8 mouse cellular contexts compared by ENCODE assay signal in the genomic region with DNA sequence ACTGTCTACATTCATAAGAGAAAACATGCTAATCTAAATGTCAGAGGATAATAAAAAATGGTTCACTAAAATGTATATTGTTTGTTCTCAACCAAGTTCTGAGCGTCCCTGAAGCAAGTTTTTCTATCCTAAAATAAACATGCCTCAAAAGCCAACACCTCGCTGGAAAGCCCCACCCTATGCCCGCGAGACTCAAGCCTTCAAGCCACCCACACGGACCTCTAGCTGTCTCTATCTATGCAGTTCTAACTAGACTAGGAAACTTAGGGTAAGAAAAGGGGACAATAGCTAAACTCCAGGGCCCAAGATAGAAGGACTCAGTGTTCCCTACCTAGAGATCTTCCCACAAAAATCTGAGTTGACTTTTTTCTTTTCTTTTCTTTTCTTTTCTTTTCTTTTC. TPM values are rescaled to one million over a fixed set of nuclear protein-coding genes. Genes with fewer than 3 reads are reported as not detected.
A peak's percentile ranks its signal among the peaks of the same experiment; 100 is the strongest.
DNase-seq lines count a peak whose midpoint lies in the region; ATAC-seq and TF ChIP-seq lines count a peak whose summit lies in the region.

No protein-coding gene starts in this region.

- H3K9me3 ChIP-seq in heart, embryonic 16.5 days (replicated peaks; ENCODE audit: control insufficient read depth, low read length) = no peaks in the 10 kb centered on the region
- no peaks in the 10 kb centered on the region for H3K9me3 ChIP-seq in heart, embryonic 10.5 days
- H3K9me3 ChIP-seq in neural tube, embryonic 11.5 days (ENCODE audit: control insufficient read depth, low read length) = no peaks in the 10 kb centered on the region

- WGBS in heart, embryonic 16.5 days = 36% methylated on average over 5 of the region's 5 CpGs
- WGBS in heart, embryonic 10.5 days = 26% methylated on average over 5 of the region's 5 CpGs
- 44% methylated on average over 5 of the region's 5 CpGs for WGBS in neural tube, embryonic 11.5 days
- WGBS in small intestine, adult 2 months = 15% methylated on average over 5 of the region's 5 CpGs

- no peak for DNase-seq in heart, embryonic 10.5 days (ENCODE audit: low spot score)
- no peak for DNase-seq in neural tube, embryonic 11.5 days (ENCODE audit: low spot score)
- no peak for DNase-seq in neural tube, embryonic 10.5 days (ENCODE audit: extremely low spot score, low spot score)
- DNase-seq in spleen, postnatal 10 days (ENCODE audit: low spot score in 2 of 2) = no peak
- DNase-seq in frontal cortex, adult 2 months (ENCODE audit: extremely low spot score in 1 of 2, low spot score in 1 of 2) = no peak

- H3K27me3 ChIP-seq in heart, embryonic 16.5 days (ENCODE audit: control insufficient read depth, insufficient read depth, low read length) = no peaks in the 10 kb centered on the region
- H3K27me3 ChIP-seq in heart, embryonic 10.5 days (ENCODE audit: insufficient read depth, poor library complexity, severe bottlenecking) = no peaks in the 10 kb centered on the region; the same call in none of the 2 replicates
- no peaks in the 10 kb centered on the region for H3K27me3 ChIP-seq in neural tube, embryonic 11.5 days (ENCODE audit: control insufficient read depth, insufficient read depth, low read length)
- H3K27me3 ChIP-seq in small intestine, adult 2 months (ENCODE audit: control insufficient read depth, insufficient read depth, low read length) = peaks cover 2% of the 10 kb centered on the region; the same call in 1 of the 2 replicates

- peak overlapping the region; percentile 79; the same call in 1 of the 2 replicates for H3K4me2 ChIP-seq in heart, embryonic 16.5 days (ENCODE audit: low read depth, low read length)
- H3K4me2 ChIP-seq in neural tube, embryonic 11.5 days (ENCODE audit: low read depth) = peak overlapping the region; percentile 94; the same call in 1 of the 2 replicates

- H3K4me3 ChIP-seq in heart, embryonic 16.5 days (ENCODE audit: low read length) = no peak overlapping the region
- no peak overlapping the region; the same call in 1 of the 2 replicates for H3K4me3 ChIP-seq in heart, embryonic 10.5 days
- H3K4me3 ChIP-seq in neural tube, embryonic 11.5 days (ENCODE audit: low read depth, low read length) = no peak overlapping the region
- no peak overlapping the region for H3K4me3 ChIP-seq in small intestine, adult 2 months (ENCODE audit: low read depth, low read length)

- ATAC-seq in heart, embryonic 16.5 days (replicated peaks; ENCODE audit: extremely low read depth, insufficient read depth, low FRiP score) = no peak
- no peak for ATAC-seq in neural tube, embryonic 11.5 days (ENCODE audit: insufficient read depth, low FRiP score, low TSS enrichment)
- peak; percentile 7 for ATAC-seq in inflammation-experienced regulatory T-cells, adult 6 months

- peaks cover 17% of the 10 kb centered on the region for H3K4me1 ChIP-seq in heart, embryonic 16.5 days (ENCODE audit: control insufficient read depth, insufficient read depth, low read length)
- H3K4me1 ChIP-seq in heart, embryonic 10.5 days = peaks cover 36% of the 10 kb centered on the region
- 0 out of 2 replicates have a peak, but pooled peaks cover 6% of the 10 kb centered on the region for H3K4me1 ChIP-seq in neural tube, embryonic 11.5 days (ENCODE audit: control insufficient read depth, insufficient read depth, low read length)
- H3K4me1 ChIP-seq in small intestine, adult 2 months (ENCODE audit: control insufficient read depth, insufficient read depth, insufficient read length, low read length) = peaks cover 10% of the 10 kb centered on the region; the same call in 1 of the 2 replicates

- H3K27ac ChIP-seq in heart, embryonic 16.5 days (ENCODE audit: low read length) = no peak overlapping the region
- no peak overlapping the region for H3K27ac ChIP-seq in heart, embryonic 10.5 days
- no peak overlapping the region for H3K27ac ChIP-seq in neural tube, embryonic 11.5 days (ENCODE audit: low read depth, low read length)
- no peak overlapping the region for H3K27ac ChIP-seq in small intestine, adult 2 months (ENCODE audit: insufficient read depth, low read depth, low read length)

- H3K36me3 ChIP-seq in heart, embryonic 16.5 days (ENCODE audit: control insufficient read depth, insufficient read depth) = no peaks in the 10 kb centered on the region
- H3K36me3 ChIP-seq in heart, embryonic 10.5 days = peaks cover 9% of the 10 kb centered on the region; the same call in 1 of the 2 replicates
- H3K36me3 ChIP-seq in neural tube, embryonic 11.5 days (ENCODE audit: control insufficient read depth, insufficient read depth, low read length) = no peaks in the 10 kb centered on the region
- H3K36me3 ChIP-seq in small intestine, adult 2 months (ENCODE audit: control insufficient read depth, insufficient read depth, low read length) = no peaks in the 10 kb centered on the region

- H3K9ac ChIP-seq in heart, embryonic 16.5 days (ENCODE audit: low read length) = no peak overlapping the region
- no peak overlapping the region for H3K9ac ChIP-seq in neural tube, embryonic 11.5 days (ENCODE audit: low read length)

- TF ChIP-seq CTCF in small intestine, adult 2 months (IDR thresholded peaks at IDR 0.05; ENCODE audit: extremely low read depth, insufficient read length, insufficient replicate concordance, low read depth, low read length) = peak; percentile 2; the same call in 1 of the 2 replicates

- TF ChIP-seq POLR2A in small intestine, adult 2 months (IDR thresholded peaks at IDR 0.05; ENCODE audit: low read depth, low read length) = no peak

RNA-seq across cellular contexts. Expression of gene Itga6, which starts 40.6 kb away (rescaled TPM):
- polyA plus RNA-seq in heart, embryonic 16.5 days (2015; fragmentation: Nextera tagmentation; extraction: Ambion mirVana) = 46.2 and 49.6 TPM in 2 replicates
- 93.7 and 111 TPM in 2 replicates for polyA plus RNA-seq in heart, embryonic 10.5 days (2016; fragmentation: Nextera tagmentation; extraction: Ambion mirVana)
- 35.2 and 39.9 TPM in 2 replicates for polyA plus RNA-seq in neural tube, embryonic 11.5 days (2014; fragmentation: Nextera tagmentation; extraction: Ambion mirVana)
- polyA plus RNA-seq in inflammation-experienced regulatory T-cells, adult 6 months (2017; shearing (Covaris generic)) = 10 to 100 TPM; 23.9 to 54.9 (median 42.7) TPM
- polyA plus RNA-seq in small intestine, adult 2 months (2012; rRNA removed) = 23.5 and 49.8 TPM in 2 replicates
- polyA plus RNA-seq in frontal cortex, adult 2 months (2012; rRNA removed) = 28.1 and 32.4 TPM in 2 replicates
